Mouse (Mus musculus): Measurements from ENCODE around the gene Armh1. TPM values are rescaled to one million over a fixed set of nuclear protein-coding genes. Genes with fewer than 3 reads are reported as not detected.

Gene Armh1
- polyA plus RNA-seq, 1 experiment from 2014 or later = 1.5 TPM

- WGBS = 2% methylated on average over 42 of the region's 42 CpGs
- Histone ChIP-seq H3K36me3 (no peaks in the 10 kb centered on the region), H3K4me1 (replicated peaks) (peaks cover 17% of the 10 kb centered on the region; the same call in 1 of the 2 replicates), H3K27ac (replicated peaks) (peak within 1 kb of the TSS; percentile 83), H3K27me3 (no peaks in the 10 kb centered on the region), H3K4me2 (peak within 1 kb of the TSS; percentile 93), H3K4me3 (peak within 1 kb of the TSS; percentile 57), H3K9me3 (no peaks in the 10 kb centered on the region), H3K9ac (peak within 1 kb of the TSS; percentile 55)
- ATAC-seq (ENCODE audit: low FRiP score, low read depth) = peak; percentile 97
These were observed 69.8 kb downstream of the Armh1 start, which contains the start of gene Kif2c for GRCm38 (mm10) chr4:117181863-117182758. Gene Kif2c, minus strand, starts transcription at chr4:117182639.

- H3K9ac ChIP-seq = no peak overlapping the region
- no peaks in the 10 kb centered on the region for H3K9me3 ChIP-seq
- no peaks in the 10 kb centered on the region for H3K27me3 ChIP-seq
- no peaks in the 10 kb centered on the region for H3K4me1 ChIP-seq (replicated peaks)
- H3K27ac ChIP-seq (replicated peaks) = no peak overlapping the region
- no peak overlapping the region for H3K4me3 ChIP-seq
- WGBS = 97% methylated on average over 5 of the region's 5 CpGs
- H3K36me3 ChIP-seq = no peaks in the 10 kb centered on the region
- H3K4me2 ChIP-seq = no peak overlapping the region
- no peak for ATAC-seq (ENCODE audit: low FRiP score, low read depth)
These were observed 82.0 kb downstream of the Armh1 start for GRCm38 (mm10) chr4:117169936-117170335.

Other genes with a start within 250 kb of the Armh1 start
- gene Eif2b3, start 232.7 kb downstream of the Armh1 start, polyA plus RNA-seq (2015; fragmentation: Nextera tagmentation; extraction: Ambion mirVana) = 43.8 and 46.8 TPM in 2 replicates
- 7.3 and 8.0 TPM in 2 replicates for gene Ptch2, start 156.1 kb downstream of the Armh1 start, polyA plus RNA-seq (2015; fragmentation: Nextera tagmentation; extraction: Ambion mirVana)
- gene Btbd19, start 126.4 kb downstream of the Armh1 start, polyA plus RNA-seq (2015; fragmentation: Nextera tagmentation; extraction: Ambion mirVana) = 4.7 and 5.1 TPM in 2 replicates
- 0.31 and 1.1 TPM in 2 replicates for gene Tctex1d4, start 125.3 kb downstream of the Armh1 start, polyA plus RNA-seq (2015; fragmentation: Nextera tagmentation; extraction: Ambion mirVana)
- 24.9 and 25.0 TPM in 2 replicates for gene Plk3, start 118.2 kb downstream of the Armh1 start, polyA plus RNA-seq (2015; fragmentation: Nextera tagmentation; extraction: Ambion mirVana)
- 468 and 502 TPM in 2 replicates for gene Rps8, start 95.9 kb downstream of the Armh1 start, polyA plus RNA-seq (2015; fragmentation: Nextera tagmentation; extraction: Ambion mirVana)
- gene Kif2c, start 69.5 kb downstream of the Armh1 start, polyA plus RNA-seq (2015; fragmentation: Nextera tagmentation; extraction: Ambion mirVana) = 12.9 and 14.4 TPM in 2 replicates
- gene Tmem53, start 174 bp downstream of the Armh1 start, polyA plus RNA-seq (2015; fragmentation: Nextera tagmentation; extraction: Ambion mirVana) = 9.1 and 9.6 TPM in 2 replicates
- 108 and 122 TPM in 2 replicates for gene Rnf220, start 244.9 kb upstream of the Armh1 start, polyA plus RNA-seq (2015; fragmentation: Nextera tagmentation; extraction: Ambion mirVana)